Mouse (Mus musculus): ENCODE results near the gene Shkbp1. TPM values are rescaled to one million over a fixed set of nuclear protein-coding genes. Genes with fewer than 3 reads are reported as not detected.
A peak's percentile ranks its signal among the peaks of the same experiment; 100 is the strongest.

Gene Shkbp1
- polyA plus RNA-seq, 1 experiment from 2014 or later, result 53.5 TPM

DNA sequence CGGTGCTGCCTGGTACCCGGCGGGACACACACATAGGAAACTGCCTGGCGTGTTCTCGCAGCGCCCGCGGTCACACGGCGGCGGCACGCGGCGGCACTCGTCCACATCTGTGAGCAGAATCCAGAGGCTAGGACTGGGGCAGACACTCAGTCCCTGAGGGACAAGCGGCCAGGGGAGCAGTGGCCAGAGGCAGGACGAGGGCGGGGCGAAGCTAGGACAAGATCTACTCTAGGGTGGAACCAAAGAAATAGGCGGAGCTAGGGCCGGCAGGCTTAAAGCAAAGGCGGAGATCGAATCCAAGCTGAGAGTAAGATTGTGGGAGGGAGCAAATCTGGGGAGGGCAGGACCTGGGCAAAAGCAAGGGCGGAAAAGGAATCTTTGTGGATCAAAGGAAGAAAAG, 30.1 kb downstream of the Shkbp1 start:
- H3K27ac ChIP-seq (ENCODE audit: low read depth), result peak overlapping the region; percentile 55

DNA sequence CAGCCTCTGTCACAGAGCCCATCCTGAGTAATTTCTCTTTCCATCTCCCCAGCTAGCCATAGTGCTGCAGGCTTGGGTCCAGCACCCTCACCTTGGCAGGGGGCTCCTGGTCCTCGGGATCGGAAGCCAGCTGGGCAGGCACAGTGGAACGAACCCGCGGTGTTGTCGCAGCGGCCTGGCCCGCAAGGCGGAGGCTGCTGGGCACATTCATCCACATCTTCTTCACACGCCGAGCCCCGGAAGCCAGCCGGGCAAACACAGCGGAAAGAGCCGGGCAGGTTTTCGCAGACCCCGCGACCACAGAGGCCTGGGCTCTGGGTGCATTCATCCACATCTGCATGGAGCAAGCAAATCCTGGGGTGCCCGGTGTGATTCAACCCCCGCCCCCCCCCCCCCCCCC, 30.9 kb downstream of the Shkbp1 start:
- 51% methylated on average over 19 of the region's 20 CpGs for WGBS
- Histone ChIP-seq H3K9me3 (ENCODE audit: low read depth, low read length) (no peaks in the 10 kb centered on the region), H3K9ac (no peak overlapping the region), H3K4me3 (ENCODE audit: low read depth, low read length) (no peak overlapping the region; the same call in 1 of the 2 replicates), H3K4me1 (ENCODE audit: insufficient read depth) (peaks cover 17% of the 10 kb centered on the region; the same call in 1 of the 2 replicates), H3K27ac (ENCODE audit: low read depth) (no peak overlapping the region), H3K27me3 (ENCODE audit: insufficient read depth, low read length) (peaks cover 32% of the 10 kb centered on the region), H3K4me2 (peak overlapping the region; percentile 57), H3K36me3 (ENCODE audit: insufficient read depth) (peaks cover 37% of the 10 kb centered on the region)
- ATAC-seq (ENCODE audit: insufficient read depth) (no peak), DNase-seq (no peak)
- no peak for TF ChIP-seq CTCF (IDR thresholded peaks at IDR 0.05; ENCODE audit: low read depth)

More for the DNA sequence above, 30.1 kb downstream of the Shkbp1 start:
- H3K4me1 ChIP-seq (ENCODE audit: insufficient read depth), result peaks cover 20% of the 10 kb centered on the region; the same call in 1 of the 2 replicates
- no peak for TF ChIP-seq CTCF (IDR thresholded peaks at IDR 0.05; ENCODE audit: low read depth)
- H3K4me2 ChIP-seq, result peak overlapping the region; percentile 57
- peaks cover 37% of the 10 kb centered on the region for H3K36me3 ChIP-seq (ENCODE audit: insufficient read depth)
- H3K9me3 ChIP-seq (ENCODE audit: low read depth, low read length), result no peaks in the 10 kb centered on the region
- H3K4me3 ChIP-seq (ENCODE audit: low read depth, low read length), result peak overlapping the region; percentile 23
- ATAC-seq (ENCODE audit: insufficient read depth) (peak; percentile 74), DNase-seq (peak; percentile 88)
- peak overlapping the region; percentile 28; the same call in 1 of the 2 replicates for H3K9ac ChIP-seq
- 4% methylated on average over 24 of the region's 24 CpGs for WGBS
- H3K27me3 ChIP-seq (ENCODE audit: insufficient read depth, low read length), result peaks cover 36% of the 10 kb centered on the region

DNA sequence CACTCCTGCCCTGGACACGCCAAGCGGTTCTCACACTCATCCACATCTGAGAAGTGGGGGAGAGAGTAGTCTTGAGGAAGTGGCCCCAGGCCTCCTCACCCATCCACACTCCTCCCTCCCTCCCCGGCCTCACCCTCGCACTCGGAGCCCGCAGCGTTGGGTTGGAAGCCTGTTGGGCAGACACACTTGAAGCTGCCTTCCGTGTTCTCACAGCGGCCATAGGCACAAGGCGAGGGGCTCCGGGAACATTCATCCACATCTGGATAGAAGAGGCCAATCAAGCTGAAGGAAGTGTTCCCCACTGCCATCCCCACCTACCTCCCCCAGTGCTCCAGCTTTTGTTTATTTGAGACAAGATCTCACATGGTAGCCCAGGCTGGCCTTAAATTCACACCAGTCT, 31.7 kb downstream of the Shkbp1 start:
- WGBS, result 98% methylated on average over 11 of the region's 11 CpGs
- ATAC-seq (ENCODE audit: insufficient read depth) (no peak), DNase-seq (no peak)
- Histone ChIP-seq H3K4me3 (ENCODE audit: low read depth, low read length) (no peak overlapping the region), H3K9ac (no peak overlapping the region), H3K4me2 (no peak overlapping the region), H3K36me3 (ENCODE audit: insufficient read depth) (peaks cover 40% of the 10 kb centered on the region), H3K9me3 (ENCODE audit: low read depth, low read length) (no peaks in the 10 kb centered on the region), H3K27me3 (ENCODE audit: insufficient read depth, low read length) (peaks cover 26% of the 10 kb centered on the region), H3K4me1 (ENCODE audit: insufficient read depth) (peaks cover 13% of the 10 kb centered on the region; the same call in 1 of the 2 replicates), H3K27ac (ENCODE audit: low read depth) (no peak overlapping the region)
- TF ChIP-seq CTCF (IDR thresholded peaks at IDR 0.05; ENCODE audit: low read depth), result no peak

DNA sequence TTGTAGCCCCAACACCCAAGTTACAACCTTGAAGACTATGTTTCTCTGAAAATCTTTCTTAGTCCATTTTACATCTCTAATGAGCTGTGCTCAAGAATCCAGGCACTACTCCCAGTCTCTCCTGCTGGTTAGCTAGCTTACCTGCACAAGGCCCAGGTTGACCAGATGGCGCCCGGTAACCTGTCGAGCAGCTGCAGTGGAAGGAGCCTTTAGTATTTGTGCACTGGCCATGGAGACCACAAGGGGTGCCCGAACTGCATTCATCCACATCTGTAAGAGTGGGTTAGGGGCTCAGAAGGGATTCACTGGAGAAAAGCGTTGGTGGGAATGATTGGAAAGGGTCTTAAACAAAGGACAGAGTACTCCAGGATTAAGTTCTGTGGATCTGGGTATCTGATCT, 32.8 kb downstream of the Shkbp1 start:
- WGBS, result 91% methylated on average over 5 of the region's 5 CpGs
- peaks cover 24% of the 10 kb centered on the region for H3K27me3 ChIP-seq (ENCODE audit: insufficient read depth, low read length)
- peaks cover 13% of the 10 kb centered on the region; the same call in 1 of the 2 replicates for H3K4me1 ChIP-seq (ENCODE audit: insufficient read depth)
- no peak overlapping the region for H3K27ac ChIP-seq (ENCODE audit: low read depth)
- ATAC-seq (ENCODE audit: insufficient read depth) (no peak), DNase-seq (no peak)
- no peak overlapping the region for H3K4me3 ChIP-seq (ENCODE audit: low read depth, low read length)
- H3K36me3 ChIP-seq (ENCODE audit: insufficient read depth), result peaks cover 41% of the 10 kb centered on the region
- H3K4me2 ChIP-seq, result no peak overlapping the region
- H3K9ac ChIP-seq, result no peak overlapping the region
- no peak for TF ChIP-seq CTCF (IDR thresholded peaks at IDR 0.05; ENCODE audit: low read depth)
- H3K9me3 ChIP-seq (ENCODE audit: low read depth, low read length), result no peaks in the 10 kb centered on the region

DNA sequence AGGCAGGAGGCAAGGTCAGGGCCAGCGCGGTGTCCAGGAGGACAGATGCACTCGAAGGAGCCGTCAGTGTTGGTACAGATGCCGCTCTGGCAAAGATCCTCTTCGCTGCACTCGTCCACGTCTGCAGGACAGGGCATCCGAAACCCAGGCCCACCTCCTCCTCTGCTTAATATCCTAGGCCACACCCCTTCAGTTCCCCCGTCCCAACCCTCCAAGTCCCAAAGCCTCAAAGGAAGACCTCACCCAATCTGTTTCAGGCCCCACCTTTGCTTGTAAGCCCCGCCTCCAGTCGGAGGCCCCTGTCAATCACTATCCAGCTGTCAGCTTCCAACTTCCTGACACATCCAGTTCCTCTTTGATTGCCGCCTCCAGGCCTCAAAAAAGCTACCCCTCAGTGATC, 33.5 kb downstream of the Shkbp1 start:
- TF ChIP-seq CTCF (IDR thresholded peaks at IDR 0.05; ENCODE audit: low read depth), result no peak
- Histone ChIP-seq H3K4me1 (ENCODE audit: insufficient read depth) (peaks cover 13% of the 10 kb centered on the region; the same call in 1 of the 2 replicates), H3K4me3 (ENCODE audit: low read depth, low read length) (no peak overlapping the region), H3K36me3 (ENCODE audit: insufficient read depth) (peaks cover 41% of the 10 kb centered on the region), H3K27ac (ENCODE audit: low read depth) (no peak overlapping the region), H3K4me2 (no peak overlapping the region), H3K9me3 (ENCODE audit: low read depth, low read length) (no peaks in the 10 kb centered on the region), H3K9ac (no peak overlapping the region), H3K27me3 (ENCODE audit: insufficient read depth, low read length) (peaks cover 18% of the 10 kb centered on the region)
- WGBS, result 23% methylated on average over 13 of the region's 13 CpGs
- DNase-seq (no peak), ATAC-seq (ENCODE audit: insufficient read depth) (no peak)

DNA sequence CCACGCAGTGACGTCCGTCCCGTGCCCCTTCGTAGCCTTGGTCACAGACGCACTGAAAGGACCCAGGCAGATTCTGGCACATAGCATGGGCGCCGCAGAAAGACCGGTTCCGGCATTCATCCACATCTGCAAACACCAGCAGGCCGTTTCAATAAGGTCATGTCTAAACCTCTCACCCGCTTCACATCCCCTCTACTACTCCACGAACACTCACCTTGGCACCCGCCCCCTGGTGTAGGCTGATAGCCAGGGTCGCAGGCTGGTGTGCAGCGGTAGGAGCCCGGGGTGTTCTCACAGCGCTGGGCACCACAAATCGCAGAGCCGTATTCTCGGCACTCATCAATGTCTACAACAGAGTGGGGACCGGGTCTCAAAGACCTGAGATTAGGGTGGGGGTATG, 36.4 kb downstream of the Shkbp1 start:
- DNase-seq (no peak), ATAC-seq (ENCODE audit: insufficient read depth) (no peak)
- Histone ChIP-seq H3K36me3 (ENCODE audit: insufficient read depth) (peaks cover 41% of the 10 kb centered on the region), H3K4me2 (no peak overlapping the region), H3K4me3 (ENCODE audit: low read depth, low read length) (no peak overlapping the region), H3K9me3 (ENCODE audit: low read depth, low read length) (no peaks in the 10 kb centered on the region; the same call in 1 of the 2 replicates), H3K4me1 (ENCODE audit: insufficient read depth) (no peaks in the 10 kb centered on the region), H3K27me3 (ENCODE audit: insufficient read depth, low read length) (no peaks in the 10 kb centered on the region), H3K27ac (ENCODE audit: low read depth) (no peak overlapping the region), H3K9ac (no peak overlapping the region)
- no peak for TF ChIP-seq CTCF (IDR thresholded peaks at IDR 0.05; ENCODE audit: low read depth)
- 88% methylated on average over 22 of the region's 22 CpGs for WGBS

DNA sequence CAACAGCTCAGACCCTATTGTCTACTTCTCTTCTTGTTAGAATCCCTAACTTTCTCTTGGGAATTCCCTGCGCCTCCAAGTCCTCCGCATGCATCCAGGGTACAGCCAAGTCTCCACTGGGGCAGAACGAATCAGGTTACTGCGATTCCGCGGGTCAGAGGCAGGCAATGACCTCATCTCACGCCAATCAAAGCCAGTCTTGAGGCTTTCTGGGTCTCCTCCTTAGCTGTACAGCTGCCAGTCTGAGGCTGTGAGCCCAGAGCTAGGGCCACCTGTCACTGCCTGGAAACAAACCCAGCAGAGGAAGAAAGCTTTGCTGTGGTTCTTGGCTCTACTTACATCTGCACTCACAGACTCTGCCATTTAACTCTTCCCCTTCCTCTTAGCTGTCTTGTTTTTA, 39.9 kb downstream of the Shkbp1 start:
- Histone ChIP-seq H3K4me2 (no peak overlapping the region), H3K9ac (no peak overlapping the region), H3K27me3 (ENCODE audit: insufficient read depth, low read length) (no peaks in the 10 kb centered on the region), H3K4me3 (ENCODE audit: low read depth, low read length) (no peak overlapping the region), H3K36me3 (ENCODE audit: insufficient read depth) (peaks cover 28% of the 10 kb centered on the region), H3K27ac (ENCODE audit: low read depth) (no peak overlapping the region), H3K9me3 (ENCODE audit: low read depth, low read length) (peaks cover 11% of the 10 kb centered on the region; the same call in 1 of the 2 replicates), H3K4me1 (ENCODE audit: insufficient read depth) (no peaks in the 10 kb centered on the region)
- WGBS, result 41% methylated on average over 7 of the region's 7 CpGs
- TF ChIP-seq CTCF (IDR thresholded peaks at IDR 0.05; ENCODE audit: low read depth), result no peak
- no peak for ATAC-seq (ENCODE audit: insufficient read depth)
- no peak for DNase-seq

Measured in lung, embryonic 14.5 days (tissue).